Mouse (Mus musculus) spleen, postnatal 0 days (tissue): ENCODE measurements around the gene Gm7714. TPM values are rescaled to one million over a fixed set of nuclear protein-coding genes. Genes with fewer than 3 reads are reported as not detected.

Source experiments
- polyA plus RNA-seq: library from polyadenylated mRNA; unstranded; fragments of >200 nt; fragmentation: Nextera tagmentation; extraction: Ambion mirVana; gene quantifications from 2 replicates; pipeline ENCODE4 v1.2.1, GENCODE M21; 2015

Gm7714 gene
- polyA plus RNA-seq: not detected in 2 replicates

DNA sequence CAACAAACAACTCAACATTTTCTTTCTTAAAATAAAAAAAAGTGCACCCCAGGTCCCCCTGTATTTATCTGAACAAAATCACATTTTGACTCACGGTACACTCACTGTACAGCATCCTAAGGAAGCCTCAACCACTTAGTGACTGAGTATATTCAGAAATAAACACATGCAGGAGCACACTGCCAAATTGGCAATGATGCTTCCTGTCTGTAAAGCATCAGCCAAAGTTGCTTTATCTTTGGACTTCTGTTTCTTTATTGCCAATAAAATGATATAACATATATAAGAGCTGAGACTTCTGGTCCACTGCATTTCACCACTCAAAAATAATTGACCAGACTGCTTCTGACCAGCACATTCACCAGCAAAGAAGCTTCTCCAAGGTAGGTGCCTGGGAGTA is at the start of gene Gm7714:
Gene Gm7714, plus strand, starts transcription at position 301 of the 400 bp plus-strand sequence.

GRCm38 (mm10) chr5:88317012-88317411 is 48.3 kb downstream of the Gm7714 start, which contains the start of gene Prol1:
Gene Prol1, plus strand, starts transcription at chr5:88317312.

Other genes starting within 250 kb of the Gm7714 start
- not detected in 2 replicates for gene Smr2, start 182.4 kb upstream of the Gm7714 start, polyA plus RNA-seq
- not detected in 2 replicates for gene Gm11116, start 157.4 kb upstream of the Gm7714 start, polyA plus RNA-seq
- not detected in 2 replicates for gene Gm11115, start 114.8 kb upstream of the Gm7714 start, polyA plus RNA-seq
- not detected in 2 replicates for gene Prol1, start 48.4 kb downstream of the Gm7714 start, polyA plus RNA-seq
- gene Amtn, start 107.2 kb downstream of the Gm7714 start, polyA plus RNA-seq: not detected in 2 replicates
- not detected in 2 replicates for gene Ambn, start 187.1 kb downstream of the Gm7714 start, polyA plus RNA-seq
- gene Enam, start 219.1 kb downstream of the Gm7714 start, polyA plus RNA-seq: not detected in 2 replicates